Mouse (Mus musculus) right cerebral cortex, adult 18-20 months (tissue): ENCODE measurements at regions not wholly inside any gene's neighbourhood (a gene's known extent, or its start where the extent isn't known, plus 50 kb on each side); places are given as distances from the start of the nearest gene placed in this dataset.

Source experiments
- DNase-seq: peaks from one replicate; pipeline ENCODE4 v3.0.0; 2022; ENCODE audit warnings: mixed read lengths

GRCm38 (mm10) chr16:5829071-5829470 is 56.1 kb upstream of the Rbfox1 start:
- no peak for DNase-seq

- no peak for DNase-seq
Observed at GRCm38 (mm10) chr16:5823316-5823715, 61.8 kb upstream of the Rbfox1 start.

- DNase-seq, result no peak
Observed at GRCm38 (mm10) chr16:5817166-5817565, 68.0 kb upstream of the Rbfox1 start.

- no peak for DNase-seq
Observed at GRCm38 (mm10) chr16:5812245-5812820, 72.8 kb upstream of the Rbfox1 start.

- DNase-seq, result no peak
Observed at GRCm38 (mm10) chr16:5811654-5811992, 73.5 kb upstream of the Rbfox1 start.

- no peak for DNase-seq
Observed at GRCm38 (mm10) chr16:5810986-5811653, 74.0 kb upstream of the Rbfox1 start.

- no peak for DNase-seq
Observed at GRCm38 (mm10) chr16:5798188-5798587, 87.0 kb upstream of the Rbfox1 start.

- DNase-seq, result no peak
Observed at GRCm38 (mm10) chr16:5792216-5792615, 92.9 kb upstream of the Rbfox1 start.

GRCm38 (mm10) chr16:5790161-5790560 is 95.0 kb upstream of the Rbfox1 start:
- DNase-seq, result no peak

GRCm38 (mm10) chr16:5787206-5787605 is 97.9 kb upstream of the Rbfox1 start:
- no peak for DNase-seq

GRCm38 (mm10) chr16:5766771-5767421 is 118.3 kb upstream of the Rbfox1 start:
- DNase-seq, result peak; percentile 15

GRCm38 (mm10) chr16:5765143-5765542 is 120.0 kb upstream of the Rbfox1 start:
- DNase-seq, result no peak

- no peak for DNase-seq
Observed at GRCm38 (mm10) chr16:5760821-5761220, 124.3 kb upstream of the Rbfox1 start.

GRCm38 (mm10) chr16:5759021-5759420 is 126.1 kb upstream of the Rbfox1 start:
- DNase-seq, result no peak

GRCm38 (mm10) chr16:5742716-5743507 is 142.2 kb upstream of the Rbfox1 start:
- no peak for DNase-seq

- DNase-seq, result peak; percentile 18
Observed at GRCm38 (mm10) chr16:5740776-5741175, 144.4 kb upstream of the Rbfox1 start.

GRCm38 (mm10) chr16:5733608-5734007 is 151.5 kb upstream of the Rbfox1 start:
- no peak for DNase-seq

GRCm38 (mm10) chr16:5722506-5722905 is 162.6 kb upstream of the Rbfox1 start:
- no peak for DNase-seq

GRCm38 (mm10) chr16:5713476-5713875 is 171.7 kb upstream of the Rbfox1 start:
- no peak for DNase-seq

GRCm38 (mm10) chr16:5709831-5710230 is 175.3 kb upstream of the Rbfox1 start:
- DNase-seq, result no peak

GRCm38 (mm10) chr16:5700731-5701255 is 184.4 kb upstream of the Rbfox1 start:
- no peak for DNase-seq

GRCm38 (mm10) chr16:5688322-5688721 is 196.8 kb upstream of the Rbfox1 start:
- DNase-seq, result no peak

- DNase-seq, result no peak
Observed at GRCm38 (mm10) chr16:5673372-5673960, 211.7 kb upstream of the Rbfox1 start.
